Mouse (Mus musculus): ENCODE measurements around the gene Paxbp1. TPM values are rescaled to one million over a fixed set of nuclear protein-coding genes. Genes with fewer than 3 reads are reported as not detected.
A peak's percentile ranks its signal among the peaks of the same experiment; 100 is the strongest.

The Paxbp1 gene
- 8.8 TPM for polyA plus RNA-seq (2012; fragmentation: generic; extraction: Trizol)

DNA sequence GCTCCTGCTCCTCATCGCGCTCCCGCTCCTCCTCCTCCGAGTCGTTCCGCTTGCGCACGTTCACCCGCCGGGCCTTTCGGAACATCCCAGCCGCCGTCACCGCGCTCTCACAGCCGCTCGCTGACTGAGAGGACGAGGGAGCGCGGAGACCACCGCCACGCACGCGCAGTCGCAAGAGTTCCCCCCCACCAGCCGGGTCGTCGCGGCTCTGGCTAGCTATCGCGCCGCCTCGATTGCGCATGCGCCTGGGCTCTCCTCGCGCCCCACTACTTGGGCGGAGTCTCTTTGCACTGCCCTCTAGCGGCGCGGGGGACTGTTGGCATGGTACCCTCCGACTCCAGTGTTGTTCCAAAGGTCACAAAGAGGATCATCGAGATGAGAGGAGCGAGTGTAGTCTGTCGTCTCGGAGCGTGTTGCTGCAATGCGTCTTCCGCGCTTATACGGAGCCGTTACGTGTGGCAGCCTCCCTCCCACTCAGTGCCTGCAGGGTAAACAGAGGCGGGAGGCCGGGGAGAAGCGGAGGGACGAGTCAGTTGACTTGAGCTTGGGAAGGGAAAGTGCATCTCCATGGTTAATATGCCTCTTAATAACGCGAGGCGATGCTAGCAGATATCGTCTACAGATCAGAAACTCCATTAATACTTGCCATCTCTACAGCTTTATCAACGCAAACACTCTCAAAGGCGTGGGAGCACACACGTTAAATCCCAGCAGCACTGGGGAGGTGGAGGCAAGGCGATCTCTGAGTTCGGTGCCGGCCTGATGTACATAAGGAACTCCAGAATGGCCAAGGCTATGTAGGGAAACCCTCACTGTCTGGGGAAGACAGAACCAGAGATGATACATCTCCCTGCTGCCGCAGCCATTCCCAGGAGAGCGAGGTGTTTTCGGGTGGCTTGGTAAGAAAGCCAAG lies at the start of gene Paxbp1:
TSS of gene Paxbp1 (minus strand) at position 274 of the 913 bp plus-strand sequence.
- Histone ChIP-seq H3ac (ENCODE audit: control insufficient read depth, insufficient read length) (peak within 1 kb of the TSS; percentile 97), H3K79me2 (ENCODE audit: control insufficient read depth, insufficient read depth) (peaks cover 44% of the 10 kb centered on the region), H3K4me3 (peak within 1 kb of the TSS; percentile 93), H3K4me2 (ENCODE audit: low read depth) (peak within 1 kb of the TSS; percentile 96), H3K27me3 (ENCODE audit: control insufficient read depth, insufficient read depth, insufficient read length) (peaks cover 11% of the 10 kb centered on the region), H3K36me3 (ENCODE audit: control insufficient read depth, insufficient read depth) (peaks cover 6% of the 10 kb centered on the region)
- peak; percentile 85 for TF ChIP-seq POLR2A (IDR thresholded peaks at IDR 0.05; ENCODE audit: insufficient read length, low read depth)
- 0 out of 2 replicates have a peak, but pooled peaks have one; percentile 26 for TF ChIP-seq CEBPB (IDR thresholded peaks at IDR 0.05; ENCODE audit: insufficient read depth, poor library complexity, severe bottlenecking)
- TF ChIP-seq MYOD1 (IDR thresholded peaks at IDR 0.05; ENCODE audit: control insufficient read depth in 1 of 3, insufficient read length in 2 of 3, low read depth in 2 of 3) = peak in 1 of 3 experiments; percentile 12
- peak; percentile 40 for TF ChIP-seq SRF (IDR thresholded peaks at IDR 0.05; ENCODE audit: control insufficient read depth, insufficient read length, low read depth)
- TF ChIP-seq POLR2AphosphoS2 (IDR thresholded peaks at IDR 0.05; ENCODE audit: insufficient read length, low read depth) = peak; percentile 73
- peak in 1 of 3 experiments; percentile 43 for TF ChIP-seq MYOG (IDR thresholded peaks at IDR 0.05; ENCODE audit: control insufficient read depth in 1 of 3, insufficient read depth in 1 of 3, insufficient read length in 2 of 3, low read depth in 2 of 3)
- TF ChIP-seq MAX (IDR thresholded peaks at IDR 0.05; ENCODE audit: low read depth) = no peak
- TF ChIP-seq USF1 (IDR thresholded peaks at IDR 0.05; ENCODE audit: low read depth) = no peak
- TF ChIP-seq E2F4 (IDR thresholded peaks at IDR 0.05; ENCODE audit: insufficient read depth) = no peak
- no peak for TF ChIP-seq TCF12 (IDR thresholded peaks at IDR 0.05; ENCODE audit: insufficient read depth, poor library complexity, severe bottlenecking)
- TF ChIP-seq TCF3 (IDR thresholded peaks at IDR 0.05; ENCODE audit: insufficient read length, low read depth) = no peak
- peak; percentile 19 for TF ChIP-seq REST (IDR thresholded peaks at IDR 0.05; ENCODE audit: insufficient read depth, insufficient read length)

DNA sequence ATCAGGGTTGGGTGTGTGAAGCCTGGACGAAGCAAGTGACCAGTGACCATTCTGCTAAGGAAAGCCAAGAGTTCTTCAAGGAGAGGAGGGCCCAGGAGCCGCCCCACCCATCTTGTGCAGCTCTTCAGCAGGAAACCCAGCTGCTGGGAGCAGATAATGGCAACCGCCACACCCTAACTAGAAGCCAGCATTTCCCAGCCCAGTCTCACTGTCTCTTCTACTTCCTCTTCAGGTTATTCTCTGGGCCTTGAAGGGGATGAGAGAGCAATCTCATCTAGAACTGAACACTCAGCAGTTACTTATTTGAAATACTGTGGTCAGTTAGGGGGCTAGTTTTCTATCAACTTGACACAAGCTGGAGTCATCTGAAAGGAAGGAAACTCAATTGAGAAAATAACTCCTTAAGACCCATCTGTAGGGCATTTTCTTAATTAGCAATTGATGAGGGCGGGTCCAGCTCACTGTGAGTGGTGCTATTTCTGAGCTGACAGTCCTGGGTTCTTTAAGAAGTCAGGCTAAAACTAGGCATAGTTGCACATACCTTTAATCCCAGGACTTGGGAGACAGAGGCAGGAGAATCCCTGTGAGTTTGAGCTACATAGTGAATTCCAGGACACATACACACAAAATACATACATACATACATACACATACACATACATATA lies 42.4 kb upstream of the Paxbp1 start:
- TF ChIP-seq SRF (IDR thresholded peaks at IDR 0.05; ENCODE audit: control insufficient read depth, insufficient read length, low read depth) (no peak), TCF3 (IDR thresholded peaks at IDR 0.05; ENCODE audit: insufficient read length, low read depth) (no peak), POLR2A (IDR thresholded peaks at IDR 0.05; ENCODE audit: insufficient read length, low read depth) (no peak), MAX (IDR thresholded peaks at IDR 0.05; ENCODE audit: low read depth) (no peak), E2F4 (IDR thresholded peaks at IDR 0.05; ENCODE audit: insufficient read depth) (no peak), POLR2AphosphoS2 (IDR thresholded peaks at IDR 0.05; ENCODE audit: insufficient read length, low read depth) (no peak), CEBPB (IDR thresholded peaks at IDR 0.05; ENCODE audit: insufficient read depth, poor library complexity, severe bottlenecking) (no peak), REST (IDR thresholded peaks at IDR 0.05; ENCODE audit: insufficient read depth, insufficient read length) (no peak), USF1 (IDR thresholded peaks at IDR 0.05; ENCODE audit: low read depth) (no peak), MYOG (IDR thresholded peaks at IDR 0.05; ENCODE audit: control insufficient read depth in 1 of 3, insufficient read depth in 1 of 3, insufficient read length in 2 of 3, low read depth in 2 of 3) (no peak)
- Histone ChIP-seq H3K4me2 (ENCODE audit: low read depth) (no peak overlapping the region), H3K4me3 (no peak overlapping the region), H3K27me3 (ENCODE audit: control insufficient read depth, insufficient read depth, insufficient read length) (peaks cover 28% of the 10 kb centered on the region), H3K79me2 (ENCODE audit: control insufficient read depth, insufficient read depth) (no peaks in the 10 kb centered on the region), H3ac (ENCODE audit: control insufficient read depth, insufficient read length) (no peak overlapping the region), H3K36me3 (ENCODE audit: control insufficient read depth, insufficient read depth) (no peaks in the 10 kb centered on the region)

DNA sequence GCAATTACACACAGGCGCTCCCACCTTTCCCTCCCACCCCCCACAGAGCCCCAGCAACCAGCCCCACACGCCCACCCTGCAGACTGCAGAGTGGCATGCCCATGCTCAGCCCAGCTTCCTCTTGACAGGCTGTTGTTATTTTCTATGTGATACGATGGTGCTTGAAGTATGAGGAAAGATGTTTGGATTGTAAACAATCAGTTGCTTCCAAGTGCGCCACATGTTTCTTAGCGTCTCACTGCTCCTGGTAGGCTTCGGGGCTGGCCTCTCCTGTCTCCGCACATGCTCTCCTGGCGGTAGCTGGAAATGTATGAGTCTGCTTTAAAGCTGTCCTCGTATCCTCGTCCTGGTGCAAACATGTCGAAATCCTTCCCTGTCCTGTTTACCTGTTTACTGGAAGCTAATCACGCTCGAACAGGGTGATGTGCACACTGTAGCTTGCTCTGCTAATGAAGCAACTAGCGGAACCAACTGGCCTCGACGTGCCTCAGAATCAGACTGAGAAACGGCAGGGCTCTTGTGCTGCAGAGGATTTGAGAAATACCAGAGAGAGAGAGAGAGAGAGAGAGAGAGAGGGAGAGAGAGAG lies 41.0 kb upstream of the Paxbp1 start:
- Histone ChIP-seq H3K4me3 (no peak overlapping the region), H3K4me2 (ENCODE audit: low read depth) (no peak overlapping the region), H3K79me2 (ENCODE audit: control insufficient read depth, insufficient read depth) (no peaks in the 10 kb centered on the region), H3K36me3 (ENCODE audit: control insufficient read depth, insufficient read depth) (no peaks in the 10 kb centered on the region), H3ac (ENCODE audit: control insufficient read depth, insufficient read length) (no peak overlapping the region), H3K27me3 (ENCODE audit: control insufficient read depth, insufficient read depth, insufficient read length) (peaks cover 15% of the 10 kb centered on the region)
- no peak for TF ChIP-seq TCF12 (IDR thresholded peaks at IDR 0.05; ENCODE audit: insufficient read depth, poor library complexity, severe bottlenecking)
- no peak for TF ChIP-seq MAX (IDR thresholded peaks at IDR 0.05; ENCODE audit: low read depth)
- no peak for TF ChIP-seq POLR2A (IDR thresholded peaks at IDR 0.05; ENCODE audit: insufficient read length, low read depth)
- no peak for TF ChIP-seq REST (IDR thresholded peaks at IDR 0.05; ENCODE audit: insufficient read depth, insufficient read length)
- TF ChIP-seq CEBPB (IDR thresholded peaks at IDR 0.05; ENCODE audit: insufficient read depth, poor library complexity, severe bottlenecking) = no peak
- no peak for TF ChIP-seq MYOG (IDR thresholded peaks at IDR 0.05; ENCODE audit: control insufficient read depth in 1 of 3, insufficient read depth in 1 of 3, insufficient read length in 2 of 3, low read depth in 2 of 3)
- TF ChIP-seq MYOD1 (IDR thresholded peaks at IDR 0.05; ENCODE audit: control insufficient read depth in 1 of 3, insufficient read length in 2 of 3, low read depth in 2 of 3) = no peak
- TF ChIP-seq POLR2AphosphoS2 (IDR thresholded peaks at IDR 0.05; ENCODE audit: insufficient read length, low read depth) = no peak
- no peak for TF ChIP-seq E2F4 (IDR thresholded peaks at IDR 0.05; ENCODE audit: insufficient read depth)
- TF ChIP-seq TCF3 (IDR thresholded peaks at IDR 0.05; ENCODE audit: insufficient read length, low read depth) = no peak
